Mouse (Mus musculus) layer of hippocampus, adult 8-10 months (tissue): Measurements from ENCODE around the gene Ndufa9. TPM values are rescaled to one million over a fixed set of nuclear protein-coding genes. Genes with fewer than 3 reads are reported as not detected.

Experiments used
- DNase-seq, 2 experiments: peaks; one replicate each; pipeline ENCODE4 v3.0.0; 2022; ENCODE audit warnings: low spot score in 2 of 2
- total RNA-seq, 4 experiments: library from RNA; stranded (reverse); gene quantifications; 2 replicates each; pipeline ENCODE4 v1.2.4; 2022

Ndufa9 gene
- 100 to 1,000 TPM; 145 to 166 (median 152) TPM for total RNA-seq

DNA sequence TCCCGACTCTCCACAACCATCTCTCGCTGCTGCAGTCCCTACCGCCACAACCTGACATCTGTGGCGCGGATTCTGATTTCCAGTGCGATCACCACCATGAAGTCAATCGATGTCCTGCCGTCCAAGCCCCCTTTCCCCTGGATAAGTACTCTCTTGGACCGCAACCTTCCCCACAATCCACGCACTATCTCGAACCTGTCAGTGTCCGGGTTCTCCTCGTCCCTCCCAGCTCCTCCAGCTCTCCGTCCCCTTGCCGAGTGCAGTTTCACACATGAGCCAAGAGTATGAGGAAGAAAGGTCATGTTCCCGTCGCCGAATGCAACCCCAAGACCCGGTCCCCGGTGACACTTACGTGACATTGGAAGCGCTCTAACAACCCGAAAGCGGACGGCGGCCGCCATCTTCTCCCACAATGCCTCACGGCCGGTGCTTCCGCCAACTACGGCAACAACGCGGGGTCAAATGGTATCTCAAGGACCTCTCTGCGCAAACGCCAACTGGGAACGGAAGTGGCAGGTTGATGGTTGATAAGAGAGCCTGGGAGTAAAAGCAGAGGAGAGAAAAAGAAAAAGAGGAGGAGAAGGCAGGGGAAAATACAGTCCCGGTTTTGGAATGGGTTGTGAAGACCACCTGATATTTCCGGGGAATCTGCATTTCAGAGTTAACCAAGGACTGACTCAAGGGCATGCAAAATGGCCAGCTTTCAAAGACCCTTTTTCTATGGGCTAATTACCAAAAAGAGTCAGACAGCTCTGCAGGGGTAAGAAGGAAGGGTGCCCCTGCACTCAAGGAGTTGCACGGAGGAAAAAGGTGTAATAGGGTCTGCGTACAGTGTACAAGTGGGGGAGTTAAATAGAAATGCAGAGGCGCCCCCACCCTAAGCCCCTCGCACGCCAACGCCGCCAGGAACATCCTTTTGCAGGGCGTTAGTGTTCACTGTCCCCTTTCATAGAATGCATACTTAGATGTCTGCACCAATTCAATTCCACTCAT lies at the start of gene Ndufa9:
TSS of gene Ndufa9 (minus strand) at position 425 of the 993 bp plus-strand sequence.
- DNase-seq = peak; percentile 93 to 96

GRCm38 (mm10) chr6:126877118-126877517 lies 28.2 kb upstream of the Ndufa9 start:
- no peak for DNase-seq

GRCm38 (mm10) chr6:126852881-126853280 lies 3.9 kb upstream of the Ndufa9 start, which contains the start of gene Akap3:
TSS of gene Akap3 (plus strand) at chr6:126853098.
- DNase-seq = no peak

DNA sequence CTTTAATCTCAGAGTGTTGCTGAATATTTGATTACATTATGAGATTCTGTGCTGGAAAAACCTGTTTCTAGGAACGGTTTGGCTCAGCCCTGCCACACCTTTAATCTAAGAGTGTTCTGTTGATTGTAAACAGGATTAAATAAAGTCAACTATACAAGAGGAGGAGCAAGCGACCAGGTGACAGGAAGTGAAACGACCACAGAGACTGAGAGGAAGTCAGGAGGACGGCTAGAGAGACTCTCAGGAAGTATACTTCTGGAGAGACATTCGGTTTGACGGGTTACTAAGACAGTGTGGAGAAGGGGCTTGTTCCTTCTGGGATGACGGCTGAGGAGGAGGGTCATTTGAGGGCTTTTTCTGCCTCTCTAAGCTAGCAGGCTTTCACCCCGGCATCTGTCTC lies 12.3 kb downstream of the Ndufa9 start:
- DNase-seq = no peak

GRCm38 (mm10) chr6:126823087-126823486 lies 25.8 kb downstream of the Ndufa9 start:
- peak; percentile 26 to 52 for DNase-seq

DNA sequence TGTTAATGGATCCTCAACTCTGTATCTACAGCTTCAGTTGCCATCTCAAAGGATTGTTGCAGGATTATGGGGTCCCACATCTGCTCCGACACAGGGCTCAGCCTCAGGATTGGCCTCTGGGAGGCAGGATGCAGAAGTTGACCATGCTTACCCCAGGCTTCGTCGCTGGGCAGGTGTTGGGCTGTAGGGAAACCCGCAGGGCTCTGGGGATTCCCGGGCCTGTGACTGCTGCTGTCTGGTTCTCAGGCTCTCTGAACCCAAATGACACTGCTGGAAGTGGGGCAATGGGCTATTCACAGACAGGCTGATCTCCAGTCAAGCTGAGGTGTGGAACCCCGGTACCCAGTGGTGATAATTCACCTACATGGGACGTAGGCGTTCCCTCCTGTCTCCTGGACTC lies 32.6 kb downstream of the Ndufa9 start:
- DNase-seq = no peak

DNA sequence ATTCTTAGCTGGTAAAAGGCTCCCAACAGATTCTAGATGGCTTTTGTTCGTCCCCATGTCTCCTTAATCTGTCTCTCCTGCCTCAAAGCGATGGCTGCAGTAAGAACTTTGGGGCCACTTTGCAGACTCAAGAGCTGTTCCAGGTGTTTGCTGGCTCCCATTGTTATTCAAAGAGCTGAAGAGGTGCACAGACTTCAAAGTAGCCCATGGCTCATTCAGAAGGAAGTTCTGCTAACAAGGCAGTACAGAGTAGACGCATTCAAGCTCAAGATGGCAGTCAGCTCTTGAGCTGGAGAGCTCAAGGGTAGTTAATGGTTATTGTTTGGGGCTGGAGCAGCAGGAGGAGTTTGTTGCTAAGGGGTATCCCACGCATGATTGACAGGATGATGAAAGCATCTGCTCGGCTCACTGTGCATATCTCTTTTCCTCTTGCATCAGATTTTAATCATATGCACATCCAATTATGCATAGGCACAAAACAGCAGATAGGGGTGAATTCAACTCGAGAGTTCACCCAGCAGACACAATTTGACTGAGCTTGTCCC lies 33.7 kb downstream of the Ndufa9 start:
- DNase-seq = no peak

- no peak for DNase-seq
Observed at GRCm38 (mm10) chr6:126811481-126811880, 37.5 kb downstream of the Ndufa9 start.

DNA sequence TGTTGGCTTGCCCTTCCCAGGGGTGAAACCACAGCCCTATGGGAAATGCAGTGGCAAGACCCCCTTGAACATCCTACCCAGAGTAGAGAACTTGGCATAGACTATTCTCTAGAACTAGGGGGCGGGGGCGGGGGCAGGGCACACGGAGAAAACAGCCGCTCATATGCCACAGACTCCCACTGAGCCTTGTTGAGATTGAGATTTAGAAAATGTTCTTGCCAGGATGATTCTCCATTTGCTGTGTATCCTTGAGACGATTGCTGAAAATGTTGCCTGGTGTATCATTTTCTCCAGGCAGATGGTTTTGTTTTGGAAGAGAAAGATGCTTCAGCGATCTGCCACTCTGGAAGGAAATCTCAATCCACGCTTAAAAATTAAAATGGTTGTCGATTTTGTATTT lies 40.4 kb downstream of the Ndufa9 start:
- DNase-seq = peak in 1 of 2 experiments; percentile 16

DNA sequence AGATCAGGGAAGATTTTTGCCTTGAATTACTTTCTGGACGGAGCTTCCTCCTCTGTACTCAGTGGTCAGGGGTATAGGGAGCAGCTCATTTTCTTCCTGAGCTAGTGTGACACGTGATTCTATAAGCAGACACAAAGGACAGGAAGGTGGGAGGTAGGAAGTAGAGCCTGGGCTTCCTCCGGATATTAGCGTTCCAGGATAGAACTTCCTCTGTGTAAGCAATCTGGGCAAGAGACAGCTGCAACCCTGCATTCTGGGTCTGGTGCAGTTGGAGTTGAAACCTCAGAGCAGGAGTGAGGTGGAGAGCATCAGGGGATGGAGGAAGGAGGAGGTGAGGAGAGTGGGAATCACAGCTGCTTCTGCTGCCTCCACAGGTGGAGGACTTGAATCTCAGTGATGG lies 40.8 kb downstream of the Ndufa9 start:
- peak in 1 of 2 experiments; percentile 33 for DNase-seq

DNA sequence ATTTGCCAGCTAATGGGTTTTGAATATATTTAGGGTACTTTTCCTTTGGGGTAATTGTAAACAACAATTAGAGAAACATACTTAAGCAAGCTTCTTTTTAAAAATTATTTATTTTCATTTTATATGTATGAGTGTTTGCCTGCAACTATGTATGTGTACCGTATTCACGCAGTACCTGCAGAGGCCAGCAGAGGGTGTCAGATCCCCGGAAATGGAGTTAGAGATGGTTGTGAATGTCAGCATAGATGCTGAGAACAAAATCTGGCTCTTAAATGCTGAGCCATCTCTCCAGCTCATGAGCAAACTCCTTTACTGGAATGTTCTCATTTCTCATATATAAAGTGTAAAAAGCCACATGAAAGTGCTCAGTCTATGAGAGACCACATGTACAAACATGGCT lies 42.2 kb downstream of the Ndufa9 start:
- no peak for DNase-seq

DNA sequence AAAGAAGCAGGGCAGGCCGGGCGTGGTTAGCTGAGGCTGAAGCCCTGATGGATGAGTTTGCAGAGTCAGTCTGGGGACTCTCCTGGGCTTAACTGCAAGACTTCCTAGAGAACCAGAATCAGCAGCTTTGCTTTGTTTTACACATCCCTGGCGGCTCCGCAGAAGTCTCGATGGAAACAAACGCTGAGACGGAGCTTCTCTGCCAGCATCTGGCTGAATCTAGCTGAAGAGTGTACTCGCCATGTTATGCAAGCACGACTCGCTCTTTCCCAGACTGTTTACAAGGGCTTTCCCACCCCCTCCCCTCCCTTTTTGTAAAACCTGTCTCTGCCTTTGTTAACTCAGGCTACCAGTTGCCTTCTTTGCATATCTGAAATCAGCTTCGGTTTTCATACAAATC lies 46.0 kb downstream of the Ndufa9 start:
- DNase-seq = peak; percentile 21 to 51

GRCm38 (mm10) chr6:126794751-126795150 lies 54.2 kb downstream of the Ndufa9 start:
- no peak for DNase-seq

DNA sequence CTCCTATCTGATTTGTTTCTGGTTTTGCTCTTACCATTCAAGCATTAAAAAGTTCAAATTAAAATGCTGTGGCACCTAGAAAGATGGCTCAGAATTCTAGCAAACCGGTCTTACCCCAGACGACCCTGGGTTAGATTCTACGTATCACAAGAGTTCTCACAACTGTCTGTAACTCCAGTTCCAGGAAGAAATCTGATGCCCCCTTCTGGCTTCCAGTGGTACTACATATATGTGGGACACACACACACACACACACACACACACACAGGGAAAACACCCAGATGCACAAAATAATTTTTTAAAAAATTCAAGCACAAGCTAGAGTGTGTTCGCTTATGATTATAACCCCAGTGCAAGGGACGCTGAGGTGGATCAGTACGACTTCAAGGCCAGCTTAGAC lies 55.2 kb downstream of the Ndufa9 start:
- DNase-seq = no peak

- peak in 1 of 2 experiments; percentile 37 for DNase-seq
Observed at GRCm38 (mm10) chr6:126791964-126792363, 57.0 kb downstream of the Ndufa9 start.

- no peak for DNase-seq
Observed at GRCm38 (mm10) chr6:126791488-126791887, 57.4 kb downstream of the Ndufa9 start.

DNA sequence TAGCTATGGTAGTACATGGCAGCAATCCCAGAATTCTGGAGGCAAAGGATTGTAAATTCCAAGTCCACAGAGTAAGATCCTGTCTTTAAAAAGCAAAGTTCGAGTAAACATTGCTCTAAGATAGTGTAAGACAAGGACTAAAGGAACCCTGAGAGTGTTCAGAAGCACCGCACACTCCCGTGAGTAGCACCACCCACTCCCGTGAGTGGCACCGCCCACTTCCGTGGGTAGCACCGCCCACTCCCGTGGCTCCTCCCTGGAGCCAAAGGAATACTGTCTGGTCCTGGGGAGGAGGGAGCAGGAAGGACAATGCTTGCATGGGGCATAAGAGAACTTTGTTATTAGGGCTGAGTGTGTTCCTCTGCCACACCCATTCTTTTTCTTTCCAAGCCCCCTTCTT lies 60.1 kb downstream of the Ndufa9 start:
- DNase-seq = no peak

DNA sequence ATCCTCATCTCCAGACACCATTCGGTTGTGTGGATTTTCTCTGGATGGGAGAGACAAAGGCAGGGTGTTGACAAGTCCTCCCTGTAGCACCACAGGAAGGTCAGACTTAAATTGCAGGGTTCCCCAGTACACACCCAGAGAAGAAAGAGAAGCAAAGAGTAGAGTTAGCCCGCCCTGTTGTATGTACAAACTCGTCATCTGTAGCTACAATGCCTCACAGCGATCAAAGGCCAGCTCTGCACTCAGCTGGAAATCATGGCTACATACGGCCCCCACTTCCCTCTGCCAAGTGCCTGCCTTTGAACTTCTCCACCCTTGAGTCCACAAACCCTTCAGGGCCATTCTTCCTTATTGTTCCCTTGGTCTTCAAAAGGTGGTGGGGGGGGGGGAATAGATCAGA lies 64.7 kb downstream of the Ndufa9 start:
- DNase-seq = no peak

GRCm38 (mm10) chr6:126783651-126784066 lies 65.3 kb downstream of the Ndufa9 start:
- no peak for DNase-seq

DNA sequence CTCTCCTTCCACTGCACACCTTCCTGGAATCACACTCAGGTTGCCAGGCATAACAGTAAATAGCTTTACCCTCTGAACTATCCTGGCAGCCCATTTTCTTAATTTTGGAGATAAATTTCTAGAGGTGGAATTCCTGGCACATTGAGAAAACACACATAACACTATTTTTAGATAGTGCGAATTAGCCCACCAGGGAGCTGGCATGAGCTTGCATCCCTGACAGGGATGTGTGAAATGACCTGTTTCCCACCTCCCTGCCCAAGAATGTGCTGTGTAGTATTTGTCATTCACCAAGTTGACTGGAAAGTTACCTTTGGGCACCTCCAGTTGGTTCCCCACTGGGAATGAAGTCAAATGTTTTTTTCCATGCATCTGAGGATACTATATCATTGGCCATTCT lies 65.9 kb downstream of the Ndufa9 start:
- no peak for DNase-seq

- DNase-seq = no peak
Observed at GRCm38 (mm10) chr6:126777889-126778288, 71.0 kb downstream of the Ndufa9 start.

DNA sequence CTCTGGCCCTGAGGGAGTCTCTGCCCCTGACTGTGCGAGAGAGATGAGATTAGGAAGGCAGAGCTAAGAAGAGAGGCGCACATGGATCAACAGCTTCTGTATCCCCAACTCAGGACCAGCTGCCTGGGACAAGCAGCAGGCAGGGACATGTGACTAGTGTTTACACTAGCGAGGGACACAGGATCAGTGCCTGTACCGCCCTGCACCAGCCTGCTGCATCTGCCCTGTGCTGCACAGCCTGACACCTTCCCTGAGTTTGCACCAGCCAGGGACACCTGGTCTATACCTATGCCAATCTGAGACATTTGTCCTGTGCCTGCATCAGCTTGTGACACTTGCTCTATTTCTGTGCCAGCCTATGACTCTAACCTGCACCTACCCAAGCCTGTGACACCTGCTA lies 75.1 kb downstream of the Ndufa9 start:
- peak; percentile 46 to 47 for DNase-seq

DNA sequence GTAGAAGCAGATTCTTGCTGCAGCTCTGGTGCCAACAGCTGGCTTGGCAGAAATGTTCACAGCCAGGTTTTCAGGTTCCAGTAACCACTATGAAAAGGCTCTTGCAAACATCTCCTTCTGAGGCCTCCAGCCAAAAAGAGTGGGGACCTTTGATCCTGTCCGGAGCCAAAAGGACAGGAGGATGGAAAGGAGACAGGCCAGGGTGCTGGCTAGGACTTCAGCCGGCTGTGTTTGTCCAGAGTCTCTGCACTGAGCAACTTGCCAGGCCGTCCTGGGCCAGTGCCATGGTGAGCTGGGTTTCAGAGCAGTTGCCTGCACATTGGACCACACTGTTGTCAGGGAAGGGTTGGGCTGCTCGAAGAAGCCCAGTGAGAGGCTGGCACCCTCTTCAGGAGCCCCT lies 76.6 kb downstream of the Ndufa9 start:
- DNase-seq = peak; percentile 66 to 72
